Mouse (Mus musculus): ENCODE results near the gene Gk.

Gene Gk

GRCm38 (mm10) chrX:85776544-85777087 lies at the start of gene Gk:
Gk (minus strand) TSS chrX:85776819.
- in situ Hi-C loops (cut with MboI; ENCODE audit: low sequenced_read_pairs) = loop anchor here (10.0 kb wide), 1 partner anchor 88 kb away; no protein-coding TSS in a partner anchor

- in situ Hi-C loops (cut with MboI; ENCODE audit: low sequenced_read_pairs) = no loop called here
Observed at GRCm38 (mm10) chrX:85804706-85805376, 28.2 kb upstream of the Gk start.

GRCm38 (mm10) chrX:85803006-85803405 lies 26.4 kb upstream of the Gk start:
- in situ Hi-C loops (cut with MboI; ENCODE audit: low sequenced_read_pairs) = no loop called here

GRCm38 (mm10) chrX:85797449-85797848 lies 20.8 kb upstream of the Gk start:
- in situ Hi-C loops (cut with MboI; ENCODE audit: low sequenced_read_pairs) = no loop called here

- in situ Hi-C loops (cut with MboI; ENCODE audit: low sequenced_read_pairs) = loop anchor here (10.0 kb wide), 1 partner anchor 86 kb away; no protein-coding TSS in a partner anchor
Observed at GRCm38 (mm10) chrX:85778346-85778745, 1.7 kb upstream of the Gk start.

GRCm38 (mm10) chrX:85777141-85777540 lies 522 bp upstream of the Gk start:
- in situ Hi-C loops (cut with MboI; ENCODE audit: low sequenced_read_pairs) = loop anchor here (10.0 kb wide), 1 partner anchor 88 kb away; no protein-coding TSS in a partner anchor

GRCm38 (mm10) chrX:85775879-85776543 lies 608 bp downstream of the Gk start:
- in situ Hi-C loops (cut with MboI; ENCODE audit: low sequenced_read_pairs) = loop anchor here (10.0 kb wide), 1 partner anchor 89 kb away; no protein-coding TSS in a partner anchor

- in situ Hi-C loops (cut with MboI; ENCODE audit: low sequenced_read_pairs) = loop anchor here (10.0 kb wide), 1 partner anchor 93 kb away; no protein-coding TSS in a partner anchor
Observed at GRCm38 (mm10) chrX:85771303-85771702, 5.3 kb downstream of the Gk start.

- in situ Hi-C loops (cut with MboI; ENCODE audit: low sequenced_read_pairs) = loop anchor here (10.0 kb wide), 1 partner anchor 94 kb away; no protein-coding TSS in a partner anchor
Observed at GRCm38 (mm10) chrX:85770747-85771146, 5.9 kb downstream of the Gk start.

GRCm38 (mm10) chrX:85768578-85768977 lies 8.0 kb downstream of the Gk start:
- in situ Hi-C loops (cut with MboI; ENCODE audit: low sequenced_read_pairs) = no loop called here

- in situ Hi-C loops (cut with MboI; ENCODE audit: low sequenced_read_pairs) = no loop called here
Observed at GRCm38 (mm10) chrX:85756005-85756404, 20.6 kb downstream of the Gk start.

GRCm38 (mm10) chrX:85743837-85744236 lies 32.8 kb downstream of the Gk start:
- in situ Hi-C loops (cut with MboI; ENCODE audit: low sequenced_read_pairs) = no loop called here

- in situ Hi-C loops (cut with MboI; ENCODE audit: low sequenced_read_pairs) = no loop called here
Observed at GRCm38 (mm10) chrX:85733228-85733627, 43.4 kb downstream of the Gk start.

GRCm38 (mm10) chrX:85731133-85731938 lies 45.3 kb downstream of the Gk start:
- in situ Hi-C loops (cut with MboI; ENCODE audit: low sequenced_read_pairs) = no loop called here

GRCm38 (mm10) chrX:85721226-85721625 lies 55.4 kb downstream of the Gk start:
- in situ Hi-C loops (cut with MboI; ENCODE audit: low sequenced_read_pairs) = no loop called here

- in situ Hi-C loops (cut with MboI; ENCODE audit: low sequenced_read_pairs) = no loop called here
Observed at GRCm38 (mm10) chrX:85710399-85710798, 66.2 kb downstream of the Gk start.

- in situ Hi-C loops (cut with MboI; ENCODE audit: low sequenced_read_pairs) = no loop called here
Observed at GRCm38 (mm10) chrX:85705715-85706114, 70.9 kb downstream of the Gk start.

- in situ Hi-C loops (cut with MboI; ENCODE audit: low sequenced_read_pairs) = loop anchor here (25.0 kb wide), 1 partner anchor 654 kb away; no protein-coding TSS in a partner anchor
Observed at GRCm38 (mm10) chrX:85683723-85684122, 92.9 kb downstream of the Gk start.

GRCm38 (mm10) chrX:85682125-85682524 lies 94.5 kb downstream of the Gk start:
- in situ Hi-C loops (cut with MboI; ENCODE audit: low sequenced_read_pairs) = loop anchor here (25.0 kb wide), 1 partner anchor 655 kb away; no protein-coding TSS in a partner anchor

- in situ Hi-C loops (cut with MboI; ENCODE audit: low sequenced_read_pairs) = loop anchor here (10.0 to 25.0 kb wide), 2 partner anchors 238 to 660 kb away; no protein-coding TSS in a partner anchor
Observed at GRCm38 (mm10) chrX:85676808-85677207, 99.8 kb downstream of the Gk start.

All from CH12F3 (cell line).